Comparison of ENCODE assay signal across 7 mouse cellular contexts in the genomic region with DNA sequence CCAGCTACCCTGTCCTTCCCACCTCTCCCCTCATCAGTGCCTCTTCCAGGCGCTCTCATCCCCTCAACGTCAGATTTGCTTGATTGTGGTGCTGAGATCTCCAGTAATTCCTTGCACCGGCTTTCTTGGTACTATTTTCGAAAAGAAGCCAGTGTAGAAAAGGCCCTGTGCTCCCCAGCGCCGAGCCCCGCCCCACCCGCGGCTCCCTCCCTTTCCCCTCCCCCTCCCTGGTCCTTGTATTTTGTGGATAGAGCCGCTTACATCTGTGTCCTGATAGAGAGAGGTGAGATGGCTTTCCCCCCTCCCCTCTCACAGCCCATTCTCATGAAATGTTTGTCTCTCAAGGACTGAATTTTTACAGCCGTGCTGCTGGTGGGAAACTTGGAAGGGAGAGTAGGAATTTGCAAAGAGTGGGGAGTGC.
DNase-seq lines count a peak whose midpoint lies in the region; ATAC-seq and TF ChIP-seq lines count a peak whose summit lies in the region.

No protein-coding gene starts in this region.

- 9% methylated on average over 11 of the region's 11 CpGs for WGBS in heart, embryonic 15.5 days

- H3K36me3 ChIP-seq in heart, embryonic 15.5 days = no peaks in the 10 kb centered on the region

- no peak overlapping the region for H3K27ac ChIP-seq in heart, embryonic 15.5 days
- no peak overlapping the region for H3K27ac ChIP-seq in layer of hippocampus, adult 2 months

- peaks cover 4% of the 10 kb centered on the region; the same call in 1 of the 2 replicates for H3K27me3 ChIP-seq in heart, embryonic 15.5 days

- 0 out of 2 replicates have a peak overlapping the region, but pooled peaks have one; percentile 19 for H3K4me3 ChIP-seq in heart, embryonic 15.5 days
- H3K4me3 ChIP-seq in layer of hippocampus, adult 2 months = no peak overlapping the region

- no peaks in the 10 kb centered on the region for H3K9me3 ChIP-seq in heart, embryonic 15.5 days (replicated peaks)

- ATAC-seq in heart, embryonic 15.5 days (replicated peaks; ENCODE audit: insufficient number of reproducible peaks, insufficient read depth, low FRiP score, low read depth) = no peak

- TF ChIP-seq CTCF in layer of hippocampus, adult 2 months (conservative IDR thresholded peaks at IDR 0.05) = no peak

- H3K9ac ChIP-seq in heart, embryonic 15.5 days = no peak overlapping the region; the same call in 1 of the 2 replicates

- peak overlapping the region; percentile 49 for H3K4me2 ChIP-seq in heart, embryonic 15.5 days

- peaks cover 12% of the 10 kb centered on the region for H3K4me1 ChIP-seq in heart, embryonic 15.5 days (replicated peaks)

- DNase-seq in R1 (ENCODE audit: low read depth, low spot score) = peak; percentile 23
- peak; percentile 73 for DNase-seq in embryo, embryonic 11 days
- DNase-seq in lung, postnatal 14 days = peak; percentile 22
- no peak for DNase-seq in left cerebral cortex, adult 8-10 months (ENCODE audit: low spot score in 2 of 2)
- no peak for DNase-seq in layer of hippocampus, adult 2 months (ENCODE audit: low spot score in 2 of 2)
- DNase-seq in adrenal gland, postnatal 25 days = no peak

Comparison
In these comparisons a context has a peak if more than half of its experiments do, and no peak if none do; other contexts are left out.
1. DNase-seq: peak in R1 (single experiment), embryo, embryonic 11 days (single experiment) and lung, postnatal 14 days (single experiment); none in left cerebral cortex, adult 8-10 months (0 of 2), layer of hippocampus, adult 2 months (0 of 2) and adrenal gland, postnatal 25 days (single experiment).